Mouse (Mus musculus): ENCODE measurements around the gene Fbxo47. TPM values are rescaled to one million over a fixed set of nuclear protein-coding genes. Genes with fewer than 3 reads are reported as not detected.
"Not testable (repeated sequence)": the region's sequence is repeated elsewhere in the genome, so short reads cannot be mapped to it uniquely, and the experiment has no call there.

Gene Fbxo47
- polyA plus RNA-seq, 1 experiment from 2014 or later, result 0.71 TPM

DNA sequence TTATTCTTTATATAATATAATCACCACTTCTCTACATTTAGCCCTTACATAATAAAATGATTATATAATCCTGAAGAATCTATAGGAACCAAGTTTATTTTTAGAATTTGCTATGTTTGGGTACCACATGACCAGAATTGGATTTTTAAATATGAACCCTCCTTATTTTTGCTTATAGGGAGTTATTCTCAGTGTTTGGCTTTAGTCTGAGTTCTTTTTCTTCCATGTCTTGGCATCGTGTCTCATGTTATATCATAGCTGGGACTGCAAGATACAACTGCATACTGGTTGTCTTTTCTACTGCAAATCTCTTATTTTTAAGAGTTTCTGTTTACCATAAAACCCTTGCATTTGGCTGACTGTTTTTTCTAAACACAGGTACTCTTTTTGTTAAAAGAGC is 9.6 kb downstream of the Fbxo47 start:
- no peak overlapping the region for H3K4me3 ChIP-seq
- WGBS, result 89% methylated on average over 1 of the region's 1 CpGs
- H3K4me1 ChIP-seq (replicated peaks), result no peaks in the 10 kb centered on the region
- H3K27me3 ChIP-seq, result no peaks in the 10 kb centered on the region
- H3K9ac ChIP-seq, result no peak overlapping the region
- no peak overlapping the region for H3K4me2 ChIP-seq
- no peak overlapping the region for H3K27ac ChIP-seq
- H3K36me3 ChIP-seq, result no peaks in the 10 kb centered on the region
- no peak for ATAC-seq (ENCODE audit: low FRiP score)
- no peaks in the 10 kb centered on the region for H3K9me3 ChIP-seq

GRCm38 (mm10) chr11:97872378-97872777 is 11.6 kb downstream of the Fbxo47 start:
- not testable (repeated sequence) for H3K36me3 ChIP-seq; H3K4me1 ChIP-seq (replicated peaks); H3K27me3 ChIP-seq; H3K27ac ChIP-seq; H3K4me2 ChIP-seq; ATAC-seq (ENCODE audit: low FRiP score); H3K9me3 ChIP-seq; H3K4me3 ChIP-seq; H3K9ac ChIP-seq
- WGBS, result 95% methylated on average over 5 of the region's 5 CpGs

DNA sequence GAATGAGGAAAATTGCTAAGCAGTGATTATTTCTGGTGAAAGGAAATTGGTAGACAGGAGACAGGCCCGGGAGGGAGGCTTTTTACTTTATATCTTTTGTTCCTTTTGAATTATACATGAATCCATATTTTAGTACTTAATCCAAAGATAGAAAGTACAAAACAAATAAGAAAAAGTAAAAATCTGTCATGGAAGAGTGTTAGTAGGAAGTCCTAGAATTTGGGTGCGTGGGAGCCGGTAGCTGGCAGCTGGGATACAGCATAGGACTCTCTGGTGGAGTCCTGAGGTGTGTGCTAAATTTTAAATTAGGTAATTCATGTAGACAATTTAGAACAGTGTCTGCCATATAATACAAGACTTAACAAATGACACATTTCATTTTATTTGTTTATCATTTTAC is 16.4 kb downstream of the Fbxo47 start:
- H3K9me3 ChIP-seq, result no peaks in the 10 kb centered on the region
- H3K4me1 ChIP-seq (replicated peaks), result no peaks in the 10 kb centered on the region
- no peak for ATAC-seq (ENCODE audit: low FRiP score)
- no peak overlapping the region for H3K4me2 ChIP-seq
- no peaks in the 10 kb centered on the region for H3K27me3 ChIP-seq
- H3K36me3 ChIP-seq, result no peaks in the 10 kb centered on the region
- no peak overlapping the region for H3K9ac ChIP-seq
- no peak overlapping the region for H3K27ac ChIP-seq
- no peak overlapping the region for H3K4me3 ChIP-seq
- WGBS, result 92% methylated on average over 3 of the region's 3 CpGs

- H3K27ac ChIP-seq, result no peak overlapping the region
- no peak overlapping the region for H3K4me3 ChIP-seq
- H3K9me3 ChIP-seq, result no peaks in the 10 kb centered on the region
- no peaks in the 10 kb centered on the region for H3K36me3 ChIP-seq
- WGBS, result 94% methylated on average over 3 of the region's 3 CpGs
- no peak overlapping the region for H3K4me2 ChIP-seq
- no peak overlapping the region for H3K9ac ChIP-seq
- H3K27me3 ChIP-seq, result no peaks in the 10 kb centered on the region
- no peak for ATAC-seq (ENCODE audit: low FRiP score)
- no peaks in the 10 kb centered on the region for H3K4me1 ChIP-seq (replicated peaks)
These were observed 17.7 kb downstream of the Fbxo47 start for GRCm38 (mm10) chr11:97866091-97866888.

DNA sequence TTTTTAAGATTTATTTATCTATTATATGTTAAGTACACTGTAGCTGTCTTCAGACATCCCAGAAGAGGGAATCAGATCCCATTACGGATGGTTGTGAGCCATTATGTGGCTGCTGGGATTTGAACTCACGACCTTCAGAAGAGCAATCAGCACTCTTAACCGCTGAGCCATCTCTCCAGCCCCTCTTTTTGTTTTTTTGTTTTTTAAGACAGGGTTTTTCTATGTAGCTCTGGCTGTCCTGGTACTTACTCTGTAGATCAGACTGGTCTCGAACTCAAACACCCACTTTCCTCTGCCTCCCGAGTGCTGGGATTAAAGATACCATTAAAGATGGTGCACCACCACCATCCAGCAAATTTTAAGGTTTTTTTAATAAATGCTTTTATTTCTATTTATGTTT is 18.5 kb downstream of the Fbxo47 start:
- Histone ChIP-seq H3K4me2 (no peak overlapping the region), H3K9me3 (no peaks in the 10 kb centered on the region), H3K27me3 (no peaks in the 10 kb centered on the region), H3K27ac (no peak overlapping the region), H3K4me3 (no peak overlapping the region), H3K4me1 (replicated peaks) (no peaks in the 10 kb centered on the region), H3K9ac (no peak overlapping the region), H3K36me3 (no peaks in the 10 kb centered on the region)
- ATAC-seq (ENCODE audit: low FRiP score), result no peak
- WGBS, result 87% methylated on average over 5 of the region's 5 CpGs

GRCm38 (mm10) chr11:97862148-97862547 is 21.8 kb downstream of the Fbxo47 start:
- 70% methylated on average over 2 of the region's 2 CpGs for WGBS
- ATAC-seq (ENCODE audit: low FRiP score), result no peak

GRCm38 (mm10) chr11:97855473-97855872 is 28.5 kb downstream of the Fbxo47 start:
- 90% methylated on average over 2 of the region's 2 CpGs for WGBS
- Histone ChIP-seq H3K4me1 (replicated peaks) (no peaks in the 10 kb centered on the region), H3K4me2 (no peak overlapping the region)

More at GRCm38 (mm10) chr11:97862148-97862547, 21.8 kb downstream of the Fbxo47 start:
- no peak overlapping the region for H3K9ac ChIP-seq
- H3K36me3 ChIP-seq, result no peaks in the 10 kb centered on the region
- no peaks in the 10 kb centered on the region for H3K4me1 ChIP-seq (replicated peaks)
- H3K9me3 ChIP-seq, result no peaks in the 10 kb centered on the region
- no peak overlapping the region for H3K4me2 ChIP-seq
- no peak overlapping the region for H3K4me3 ChIP-seq
- no peaks in the 10 kb centered on the region for H3K27me3 ChIP-seq
- no peak overlapping the region for H3K27ac ChIP-seq

DNA sequence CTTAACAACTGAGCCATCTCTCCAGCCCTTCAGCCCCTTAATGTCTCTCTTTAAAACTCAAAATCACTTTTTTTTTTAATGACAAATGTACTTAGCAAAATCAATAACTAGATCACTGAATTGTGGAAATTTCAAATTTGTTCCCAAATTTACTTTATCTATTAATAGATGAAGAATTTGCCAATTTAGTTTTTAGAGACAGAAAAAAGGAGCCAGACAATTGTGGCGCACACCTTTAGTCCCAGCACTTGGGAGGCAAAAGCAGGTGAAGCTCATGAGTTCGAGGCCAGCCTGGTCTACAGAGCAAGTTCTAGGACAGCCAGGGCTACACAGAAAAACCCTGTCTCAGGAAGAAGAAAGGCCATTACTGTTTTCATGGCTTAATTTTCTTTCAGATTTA is 32.4 kb downstream of the Fbxo47 start:
- Histone ChIP-seq H3K4me1 (replicated peaks) (no peaks in the 10 kb centered on the region), H3K27ac (no peak overlapping the region), H3K9ac (no peak overlapping the region), H3K4me3 (no peak overlapping the region), H3K36me3 (no peaks in the 10 kb centered on the region), H3K9me3 (no peaks in the 10 kb centered on the region), H3K27me3 (no peaks in the 10 kb centered on the region), H3K4me2 (no peak overlapping the region)
- ATAC-seq (ENCODE audit: low FRiP score), result no peak
- WGBS, result 93% methylated on average over 2 of the region's 2 CpGs

More at GRCm38 (mm10) chr11:97855473-97855872, 28.5 kb downstream of the Fbxo47 start:
- Histone ChIP-seq H3K9me3 (no peaks in the 10 kb centered on the region), H3K4me3 (no peak overlapping the region), H3K27ac (no peak overlapping the region), H3K27me3 (no peaks in the 10 kb centered on the region), H3K9ac (no peak overlapping the region), H3K36me3 (no peaks in the 10 kb centered on the region)
- ATAC-seq (ENCODE audit: low FRiP score), result no peak

- 67% methylated on average over 6 of the region's 6 CpGs for WGBS
- no peaks in the 10 kb centered on the region for H3K4me1 ChIP-seq (replicated peaks)
- no peak for ATAC-seq (ENCODE audit: low FRiP score)
- no peaks in the 10 kb centered on the region for H3K27me3 ChIP-seq
- H3K9ac ChIP-seq, result no peak overlapping the region
- no peak overlapping the region for H3K27ac ChIP-seq
- H3K36me3 ChIP-seq, result no peaks in the 10 kb centered on the region
- no peak overlapping the region for H3K4me2 ChIP-seq
- no peak overlapping the region for H3K4me3 ChIP-seq
- no peaks in the 10 kb centered on the region for H3K9me3 ChIP-seq
These were observed 33.6 kb downstream of the Fbxo47 start for GRCm38 (mm10) chr11:97850367-97850766.

DNA sequence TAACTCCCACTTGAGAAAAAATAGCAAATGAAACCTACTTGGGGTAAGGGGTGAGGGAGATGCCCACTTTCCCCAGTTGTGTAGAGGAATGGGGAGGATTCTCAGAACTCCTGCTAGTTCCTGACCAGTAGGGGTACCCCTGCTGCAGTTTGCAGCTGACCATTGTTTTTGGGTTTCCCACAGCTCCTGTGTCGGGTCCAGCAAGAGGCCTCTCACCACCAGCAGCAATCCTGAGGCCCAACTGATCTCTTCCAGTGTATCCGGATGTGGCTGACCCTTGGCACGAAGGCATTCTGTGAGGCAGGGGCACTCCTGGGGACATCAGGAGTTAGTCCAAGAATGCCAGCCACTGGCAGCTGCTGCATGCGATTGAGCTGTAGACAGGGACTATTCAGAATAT is 42.0 kb downstream of the Fbxo47 start:
- peaks cover 11% of the 10 kb centered on the region for H3K36me3 ChIP-seq
- peak overlapping the region; percentile 62 for H3K4me2 ChIP-seq
- 34% methylated on average over 4 of the region's 4 CpGs for WGBS
- H3K27me3 ChIP-seq, result no peaks in the 10 kb centered on the region
- peaks cover 24% of the 10 kb centered on the region for H3K4me1 ChIP-seq (replicated peaks)
- ATAC-seq (ENCODE audit: low FRiP score), result 0 out of 2 replicates have a peak, but pooled peaks have one; percentile 11
- no peaks in the 10 kb centered on the region for H3K9me3 ChIP-seq
- peak overlapping the region; percentile 60 for H3K4me3 ChIP-seq
- peak overlapping the region; percentile 97 for H3K27ac ChIP-seq
- H3K9ac ChIP-seq, result peak overlapping the region; percentile 83

DNA sequence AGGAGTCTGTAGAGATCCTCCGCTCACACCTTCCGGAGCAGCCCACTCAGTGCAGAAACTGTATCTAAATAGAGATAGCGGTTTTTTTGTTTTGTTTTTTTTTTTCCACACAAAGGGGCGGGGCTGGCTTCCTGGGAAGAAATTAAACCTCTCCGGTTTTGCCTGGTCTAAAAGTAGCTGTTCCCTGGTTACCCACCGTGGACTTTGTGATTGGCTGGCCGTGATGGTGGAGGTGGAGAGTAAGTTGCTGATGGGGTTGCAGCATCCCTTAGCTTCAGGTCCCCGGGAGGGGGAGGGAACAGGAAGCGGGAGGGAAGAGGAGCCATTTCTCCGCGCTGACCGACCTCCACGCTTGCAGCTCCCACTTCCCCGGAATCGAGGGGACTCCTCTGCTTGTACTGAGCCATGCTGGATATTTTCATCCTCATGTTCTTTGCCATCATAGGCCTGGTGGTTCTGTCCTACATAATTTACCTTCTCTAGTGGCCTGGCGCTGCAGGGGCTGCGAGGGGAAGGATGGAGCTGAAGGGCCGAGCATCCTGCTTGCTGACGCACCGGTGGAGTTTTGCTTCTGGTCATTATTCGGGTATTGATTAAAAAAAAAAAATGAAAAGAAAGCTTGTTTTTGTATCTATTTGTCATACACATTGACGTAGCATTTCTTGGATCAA is 42.8 kb downstream of the Fbxo47 start:
- H3K27me3 ChIP-seq, result no peaks in the 10 kb centered on the region
- peak overlapping the region; percentile 97 for H3K27ac ChIP-seq
- peaks cover 20% of the 10 kb centered on the region for H3K36me3 ChIP-seq
- peak overlapping the region; percentile 60 for H3K4me3 ChIP-seq
- ATAC-seq (ENCODE audit: low FRiP score), result peak; percentile 92
- H3K9me3 ChIP-seq, result no peaks in the 10 kb centered on the region
- peaks cover 24% of the 10 kb centered on the region for H3K4me1 ChIP-seq (replicated peaks)
- under 1% methylated on average over 22 of the region's 22 CpGs for WGBS
- peak overlapping the region; percentile 83 for H3K9ac ChIP-seq
- H3K4me2 ChIP-seq, result peak overlapping the region; percentile 62

DNA sequence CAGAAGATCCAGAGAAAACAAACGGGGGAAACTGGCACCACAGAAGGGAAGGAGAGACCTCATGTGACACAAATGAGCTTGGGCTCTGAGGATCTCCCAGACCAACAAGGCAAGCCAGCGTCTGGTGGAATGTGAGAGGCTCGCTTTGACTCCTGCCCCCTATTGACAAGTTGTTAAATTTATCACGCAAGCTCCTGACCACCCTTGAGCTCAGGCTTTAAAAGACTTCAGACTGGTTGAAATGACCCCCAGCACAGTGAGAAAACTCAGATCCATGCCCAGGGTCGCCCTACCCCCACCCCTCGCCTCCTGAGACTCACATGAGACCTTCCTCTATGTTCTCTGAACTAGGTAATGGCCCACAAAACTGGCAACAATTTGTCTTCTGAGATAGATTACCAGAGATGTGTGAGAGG is 43.4 kb downstream of the Fbxo47 start, which contains the start of gene B230217C12Rik:
Gene B230217C12Rik, plus strand, starts transcription at position 242 of the 416 bp plus-strand sequence.
- H3K36me3 ChIP-seq, result peaks cover 25% of the 10 kb centered on the region
- no peaks in the 10 kb centered on the region for H3K27me3 ChIP-seq
- H3K9me3 ChIP-seq, result no peaks in the 10 kb centered on the region
- peak within 1 kb of the TSS; percentile 97 for H3K27ac ChIP-seq
- peaks cover 24% of the 10 kb centered on the region for H3K4me1 ChIP-seq (replicated peaks)
- peak within 1 kb of the TSS; percentile 83 for H3K9ac ChIP-seq
- peak within 1 kb of the TSS; percentile 60 for H3K4me3 ChIP-seq
- peak; percentile 70 for ATAC-seq (ENCODE audit: low FRiP score)
- WGBS, result under 1% methylated on average over 6 of the region's 6 CpGs
- peak within 1 kb of the TSS; percentile 62 for H3K4me2 ChIP-seq
